Mouse (Mus musculus): ENCODE data around the gene 6430571L13Rik. TPM values are rescaled to one million over a fixed set of nuclear protein-coding genes. Genes with fewer than 3 reads are reported as not detected.

Gene 6430571L13Rik
- polyA plus RNA-seq (2012; rRNA removed): 0.86 and 1.1 TPM in 2 replicates

DNA sequence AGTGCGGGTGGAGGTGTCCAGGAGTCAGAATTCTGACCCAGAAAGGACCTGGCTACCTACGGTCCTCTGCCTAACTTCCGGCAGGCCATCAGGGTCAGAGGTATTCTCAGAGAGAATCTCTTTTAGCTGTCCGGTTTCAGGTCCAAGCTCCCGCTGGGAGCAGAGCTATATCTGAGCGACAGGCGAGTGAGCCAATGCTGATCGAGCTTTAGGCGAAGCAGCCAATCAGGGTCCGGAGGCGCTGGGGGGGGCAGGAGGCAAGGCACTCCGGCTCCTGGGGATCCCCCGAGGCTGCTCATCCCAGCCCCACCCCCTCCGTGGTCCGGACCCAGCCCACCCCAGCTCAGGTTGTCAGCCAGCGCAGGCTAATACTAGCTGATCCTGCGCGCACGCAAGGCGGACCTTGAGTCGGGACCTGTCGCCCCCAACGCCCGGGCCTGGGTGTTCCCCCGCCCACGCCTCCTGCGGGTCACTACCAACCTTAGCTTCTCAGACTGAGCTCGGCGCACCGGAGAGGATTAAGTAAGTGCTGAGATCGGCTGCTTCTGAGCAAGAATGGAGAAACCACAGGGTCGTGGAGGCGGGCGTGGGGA lies at the start of gene 6430571L13Rik:
Gene 6430571L13Rik, plus strand, starts transcription at position 336 of the 593 bp plus-strand sequence.

GRCm38 (mm10) chr9:107296016-107296040 lies 44.6 kb upstream of the 6430571L13Rik start, which contains the start of gene Cish:
TSS of gene Cish (plus strand) at chr9:107296026.

GRCm38 (mm10) chr9:107338172-107338883 lies 2.1 kb upstream of the 6430571L13Rik start, which contains the start of gene Hemk1:
TSS of gene Hemk1 (minus strand) at chr9:107338350.

DNA sequence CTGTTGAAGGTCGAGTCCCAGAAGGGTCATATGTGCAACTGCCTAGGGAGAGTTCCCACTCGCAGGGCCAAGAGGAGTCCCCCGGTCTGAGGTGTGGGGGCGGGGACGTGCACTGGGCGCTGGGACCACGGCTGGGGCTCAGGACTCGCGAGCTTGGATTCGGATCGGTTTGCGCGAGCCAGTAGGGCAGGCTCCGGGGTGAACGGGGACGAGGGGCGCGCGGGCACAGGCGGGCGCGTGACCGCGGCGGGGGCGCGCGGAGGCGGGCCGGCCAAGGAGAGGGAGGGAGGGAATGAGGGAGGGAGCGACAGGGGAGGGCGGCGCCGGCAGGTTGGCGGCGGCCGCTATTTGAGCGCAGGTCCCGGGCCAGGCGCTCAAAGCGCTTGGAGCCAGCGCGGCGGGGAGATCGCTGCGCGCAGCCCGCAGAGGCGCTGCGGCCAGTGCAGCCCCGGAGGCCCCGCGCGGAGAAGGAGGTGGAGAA lies 59.1 kb downstream of the 6430571L13Rik start, which contains the start of gene Cacna2d2:
Gene Cacna2d2, plus strand, starts transcription at position 122 of the 481 bp plus-strand sequence.

Other genes starting within 250 kb of the 6430571L13Rik start
- 2.3 and 3.2 TPM in 2 replicates for gene Dock3, start 108.7 kb upstream of the 6430571L13Rik start, polyA plus RNA-seq (2012; rRNA removed)
- 40.0 and 42.2 TPM in 2 replicates for gene Mapkapk3, start 50.7 kb upstream of the 6430571L13Rik start, polyA plus RNA-seq (2012; rRNA removed)
- 36.8 and 37.0 TPM in 2 replicates for gene Cish, start 44.6 kb upstream of the 6430571L13Rik start, polyA plus RNA-seq (2012; rRNA removed)
- 19.0 and 27.1 TPM in 2 replicates for gene Hemk1, start 2.3 kb upstream of the 6430571L13Rik start, polyA plus RNA-seq (2012; rRNA removed)
- gene Cacna2d2, start 59.0 kb downstream of the 6430571L13Rik start, polyA plus RNA-seq (2012; rRNA removed): 4.9 and 5.3 TPM in 2 replicates
- 86.5 and 92.7 TPM in 2 replicates for gene Tmem115, start 193.3 kb downstream of the 6430571L13Rik start, polyA plus RNA-seq (2012; rRNA removed)
- 70.4 and 85.0 TPM in 2 replicates for gene Cyb561d2, start 201.6 kb downstream of the 6430571L13Rik start, polyA plus RNA-seq (2012; rRNA removed)
- gene Nprl2, start 201.6 kb downstream of the 6430571L13Rik start, polyA plus RNA-seq (2012; rRNA removed): 31.6 and 40.4 TPM in 2 replicates
- 13.6 and 15.0 TPM in 2 replicates for gene Zmynd10, start 206.7 kb downstream of the 6430571L13Rik start, polyA plus RNA-seq (2012; rRNA removed)
- 40.1 and 43.3 TPM in 2 replicates for gene Rassf1, start 211.0 kb downstream of the 6430571L13Rik start, polyA plus RNA-seq (2012; rRNA removed)
- 74.2 and 84.8 TPM in 2 replicates for gene Tusc2, start 222.7 kb downstream of the 6430571L13Rik start, polyA plus RNA-seq (2012; rRNA removed)
- gene Hyal2, start 227.3 kb downstream of the 6430571L13Rik start, polyA plus RNA-seq (2012; rRNA removed): 121 and 127 TPM in 2 replicates
- gene Hyal1, start 236.3 kb downstream of the 6430571L13Rik start, polyA plus RNA-seq (2012; rRNA removed): 12.8 and 16.7 TPM in 2 replicates
- gene Naa80, start 238.3 kb downstream of the 6430571L13Rik start, polyA plus RNA-seq (2012; rRNA removed): 97.2 and 99.9 TPM in 2 replicates
- 1.7 and 2.0 TPM in 2 replicates for gene Hyal3, start 240.2 kb downstream of the 6430571L13Rik start, polyA plus RNA-seq (2012; rRNA removed)
- gene Ifrd2, start 247.0 kb downstream of the 6430571L13Rik start, polyA plus RNA-seq (2012; rRNA removed): 62.0 and 68.5 TPM in 2 replicates

All from ovary, adult 2 months (tissue).